Mouse (Mus musculus) cerebellum, postnatal 10 days (tissue): ENCODE measurements around the gene B4gat1.

Experiments
- DNase-seq, 2 experiments: peaks; one replicate each; pipeline ENCODE4 v3.0.0; 2021; ENCODE audit warnings: mixed read lengths in 2 of 2

The B4gat1 gene

DNA sequence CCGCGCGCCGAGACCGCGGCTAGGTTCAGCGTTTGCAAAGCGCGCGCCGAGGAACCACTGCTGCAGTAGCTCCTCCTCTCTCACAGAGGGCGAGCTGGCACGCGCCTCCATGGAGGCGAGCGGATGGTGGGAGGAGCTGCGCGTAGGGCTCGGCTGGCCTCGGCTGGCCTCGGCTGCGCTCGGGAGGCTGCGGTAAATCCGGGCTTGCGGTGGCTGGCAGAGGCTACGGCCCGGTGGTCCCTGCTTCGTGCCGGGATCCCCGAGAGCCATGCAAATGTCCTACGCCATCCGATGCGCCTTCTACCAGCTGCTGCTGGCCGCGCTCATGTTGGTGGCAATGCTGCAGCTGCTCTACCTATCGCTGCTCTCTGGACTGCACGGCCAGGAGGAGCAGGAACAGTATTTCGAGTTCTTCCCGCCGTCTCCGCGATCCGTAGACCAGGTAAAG is at the start of gene B4gat1, which contains the start of gene AC124502.3:
B4gat1 (plus strand) TSS at position 118 of the 448 bp plus-strand sequence.
AC124502.3 (plus strand) TSS at position 183 of the 448 bp plus-strand sequence.
- DNase-seq: peak; percentile 96 to 98

GRCm38 (mm10) chr19:4989013-4989412 is 49.6 kb upstream of the B4gat1 start:
- DNase-seq: peak; percentile 62 to 79

GRCm38 (mm10) chr19:4989434-4990255 is 49.0 kb upstream of the B4gat1 start:
- peak; percentile 92 to 95 for DNase-seq

DNA sequence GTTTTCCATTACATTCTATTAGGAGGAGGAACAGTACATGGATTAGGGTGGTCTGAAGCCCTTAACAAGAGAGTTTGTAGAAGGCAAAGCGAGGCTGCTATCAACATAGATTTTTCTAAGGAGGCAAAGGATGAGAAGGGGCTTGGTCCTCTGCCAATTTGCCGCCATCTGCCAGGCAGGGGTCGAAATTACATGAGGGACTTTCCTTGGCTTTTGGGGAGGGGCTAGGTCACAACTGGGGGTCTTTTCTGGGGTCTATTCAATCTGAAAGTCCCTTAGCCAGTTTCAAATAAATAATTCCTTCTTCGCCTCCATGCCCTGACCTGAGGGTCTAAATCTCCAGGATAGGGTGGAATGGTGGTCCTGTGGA is 48.4 kb upstream of the B4gat1 start, which contains the start of gene Npas4:
Npas4 (minus strand) TSS at position 61 of the 370 bp plus-strand sequence.
- DNase-seq: no peak

DNA sequence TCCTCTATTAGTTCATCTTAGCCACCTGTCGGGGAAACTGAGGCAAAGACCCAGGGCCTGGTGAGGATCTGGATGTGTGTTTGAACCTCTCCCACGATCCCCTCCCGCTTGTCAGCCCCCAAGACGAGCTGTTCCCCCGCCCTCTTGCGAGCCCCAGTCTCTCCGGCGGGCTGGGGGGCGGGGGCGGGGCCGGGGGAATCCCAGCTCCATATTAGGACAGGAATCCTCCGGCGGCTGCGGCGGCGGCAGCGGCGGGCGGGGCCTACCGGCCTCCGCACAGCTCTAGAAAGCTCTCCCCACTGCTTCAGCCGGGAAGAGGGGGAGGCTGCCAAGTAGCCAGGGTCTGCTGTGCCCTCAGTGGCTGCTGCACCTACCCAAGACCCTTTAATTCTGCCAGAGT is 47.9 kb upstream of the B4gat1 start:
- DNase-seq: peak; percentile 54 to 74

DNA sequence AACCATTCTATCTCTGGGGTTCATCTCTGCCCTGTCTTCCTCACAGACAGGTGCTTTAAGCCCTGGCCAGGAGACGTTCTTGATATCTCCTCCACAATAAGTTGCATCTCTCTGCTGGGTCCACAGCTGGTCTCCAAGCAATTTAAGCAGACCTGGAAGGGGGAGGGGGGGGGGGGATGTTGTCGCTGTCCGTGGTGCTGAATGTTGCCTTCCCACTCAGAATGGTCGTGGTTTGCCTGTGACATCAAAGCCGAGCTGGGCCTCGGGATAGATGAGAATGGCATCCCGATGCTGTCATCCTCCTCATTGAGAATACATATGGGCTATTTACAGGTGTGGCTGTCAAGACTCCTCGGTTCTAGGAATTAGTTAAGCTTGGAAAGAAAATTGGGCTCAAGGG is 46.3 kb upstream of the B4gat1 start:
- no peak for DNase-seq

- peak; percentile 91 to 93 for DNase-seq
Observed at GRCm38 (mm10) chr19:4992904-4993303, 45.7 kb upstream of the B4gat1 start.

DNA sequence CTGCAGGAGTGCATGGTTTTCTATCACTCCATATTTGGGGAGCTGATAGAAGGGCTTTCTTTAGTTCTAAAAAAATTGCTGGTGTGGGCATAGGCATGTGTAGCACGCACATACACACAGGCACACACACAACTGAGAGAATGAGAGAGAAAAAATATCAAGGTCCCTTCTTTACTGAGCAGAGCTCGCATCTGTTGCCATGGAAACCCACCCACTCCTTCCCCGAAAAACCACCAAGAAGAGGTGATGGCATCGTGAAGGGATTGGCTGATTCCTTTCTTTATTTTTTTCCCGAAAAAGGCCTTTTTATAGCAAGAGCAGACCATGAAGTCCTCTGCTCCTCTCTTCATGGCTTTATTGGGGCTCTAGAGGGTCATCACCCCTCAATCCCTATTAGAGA is 44.6 kb upstream of the B4gat1 start:
- no peak for DNase-seq

GRCm38 (mm10) chr19:4999445-5000140 is 39.0 kb upstream of the B4gat1 start:
- peak in 1 of 2 experiments; percentile 34 for DNase-seq

GRCm38 (mm10) chr19:5001666-5002406 is 36.8 kb upstream of the B4gat1 start:
- peak; percentile 90 to 91 for DNase-seq

DNA sequence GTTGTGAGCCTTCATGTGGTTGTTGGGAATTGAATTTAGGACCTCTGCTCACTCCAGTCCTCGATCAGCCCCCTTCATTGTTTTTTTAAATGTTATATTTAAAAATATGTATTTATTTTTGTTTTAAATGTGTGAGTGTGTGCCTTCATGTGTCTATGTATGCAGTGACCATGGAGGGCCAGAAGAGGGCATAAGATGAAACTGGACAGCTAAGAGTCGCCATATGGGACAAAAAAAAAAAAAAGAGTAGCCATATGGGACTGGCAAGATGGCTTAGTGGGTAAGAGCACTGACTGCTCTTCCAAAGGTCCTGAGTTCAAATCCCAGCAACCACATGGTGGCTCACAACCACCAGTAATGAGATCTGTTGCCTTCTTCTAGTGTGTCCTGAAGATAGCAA is 35.0 kb upstream of the B4gat1 start:
- peak; percentile 38 to 64 for DNase-seq

GRCm38 (mm10) chr19:5004925-5005324 is 33.7 kb upstream of the B4gat1 start:
- no peak for DNase-seq

- DNase-seq: no peak
Observed at GRCm38 (mm10) chr19:5013138-5013537, 25.5 kb upstream of the B4gat1 start.

GRCm38 (mm10) chr19:5014961-5015398 is 23.6 kb upstream of the B4gat1 start:
- DNase-seq: peak; percentile 51 to 70

GRCm38 (mm10) chr19:5016221-5016742 is 22.3 kb upstream of the B4gat1 start:
- no peak for DNase-seq

DNA sequence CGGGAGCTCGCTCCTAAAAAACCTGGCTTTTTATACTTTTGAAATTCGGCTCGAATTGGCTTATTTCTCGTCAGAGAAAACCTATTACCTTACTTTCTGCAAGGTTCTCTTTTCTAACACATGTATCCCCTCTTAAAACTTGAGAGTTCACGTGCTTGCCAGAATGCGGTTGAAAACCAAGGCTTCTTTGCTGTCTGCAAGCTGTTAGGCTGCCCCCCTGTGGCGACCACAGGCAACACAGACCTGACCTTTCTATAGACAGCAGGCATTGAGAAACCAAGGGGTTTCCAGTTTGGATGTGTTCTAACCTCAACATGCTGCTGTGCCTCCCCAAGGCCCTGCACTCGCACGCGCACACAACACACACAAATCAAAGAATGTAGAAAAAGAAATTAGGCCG is 21.8 kb upstream of the B4gat1 start:
- DNase-seq: peak; percentile 90

- DNase-seq: no peak
Observed at GRCm38 (mm10) chr19:5017611-5018010, 21.0 kb upstream of the B4gat1 start.

DNA sequence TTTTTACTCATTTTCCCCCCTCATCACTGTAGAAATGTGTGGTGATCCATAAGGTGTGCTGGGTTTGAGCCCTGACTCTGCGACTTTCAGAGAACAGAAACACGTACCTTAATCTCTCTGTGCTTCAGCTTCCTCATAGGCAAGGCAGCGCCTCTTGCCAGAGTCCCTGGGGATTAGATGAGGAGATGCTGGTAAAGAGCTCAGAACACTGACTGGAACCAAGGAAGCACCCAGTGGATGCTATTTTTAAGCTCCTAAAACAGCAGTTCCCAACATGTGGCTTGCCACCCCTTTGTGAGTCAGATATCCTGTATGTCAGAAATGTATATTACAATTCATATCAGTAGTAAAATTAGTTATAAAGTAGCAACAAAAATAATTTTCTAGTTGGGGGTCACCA is 20.4 kb upstream of the B4gat1 start:
- DNase-seq: no peak

DNA sequence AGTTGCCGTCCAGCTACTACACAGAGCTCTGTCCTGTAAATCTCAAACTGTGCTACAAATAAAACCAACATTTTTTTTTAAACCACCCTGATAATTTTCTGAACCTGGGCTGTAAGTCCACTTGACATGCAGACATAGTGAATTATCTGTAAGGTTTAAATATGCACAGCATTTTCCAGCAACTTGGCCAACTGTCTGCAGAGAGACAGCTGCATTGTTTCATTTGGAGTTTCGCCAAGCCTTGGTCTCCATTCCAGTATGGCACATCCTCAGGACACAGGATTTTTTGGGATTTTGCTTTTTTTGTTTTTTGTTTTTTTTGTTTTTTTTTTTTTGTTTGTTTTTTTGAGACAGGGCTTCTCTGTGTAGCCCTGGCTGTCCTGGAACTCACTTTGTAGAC is 17.2 kb upstream of the B4gat1 start:
- DNase-seq: peak; percentile 64 to 67

GRCm38 (mm10) chr19:5023621-5024479 is 14.8 kb upstream of the B4gat1 start, which contains the start of gene Slc29a2:
Slc29a2 (plus strand) TSS chr19:5023860.
- DNase-seq: peak; percentile 94 to 96

GRCm38 (mm10) chr19:5026111-5026510 is 12.5 kb upstream of the B4gat1 start:
- DNase-seq: peak; percentile 60 to 72

- no peak for DNase-seq
Observed at GRCm38 (mm10) chr19:5032686-5033085, 5.9 kb upstream of the B4gat1 start.
